Mouse (Mus musculus) stomach, postnatal 0 days (tissue): ENCODE measurements at regions not wholly inside any gene's neighbourhood (a gene's known extent, or its start where the extent isn't known, plus 50 kb on each side); places are given as distances from the start of the nearest gene placed in this dataset.

Experiments
- CTCF ChIP-seq: IDR thresholded peaks from 2 replicates; pipeline ENCODE4 v1.5.1; 2016; ENCODE audit warnings: antibody characterized with exemption, low read depth, mild to moderate bottlenecking, moderate library complexity
- EP300 ChIP-seq: optimal IDR thresholded peaks from 2 replicates; pipeline ENCODE3; 2016; ENCODE audit warnings: antibody characterized with exemption

DNA sequence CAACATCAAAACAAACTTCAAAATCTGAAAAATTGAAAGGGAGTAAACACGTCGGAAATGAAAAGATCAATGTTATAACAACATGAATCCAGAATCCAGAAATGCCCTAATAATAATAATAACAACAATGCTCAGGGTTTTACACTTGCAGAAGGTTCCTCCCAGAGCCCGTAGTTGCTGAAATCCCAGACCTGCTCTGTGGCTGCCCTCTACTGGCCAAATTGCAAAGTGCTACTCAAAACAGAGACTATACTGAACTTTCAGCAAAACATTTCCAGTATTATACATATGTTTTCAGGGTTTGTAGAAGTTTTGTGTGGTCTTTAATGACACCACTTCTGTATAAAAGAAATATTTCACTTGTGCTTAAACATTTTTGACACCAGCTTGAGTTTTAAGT lies 2779.9 kb downstream of the 9330182O14Rik start:
- TF ChIP-seq CTCF: peak; percentile 94
- TF ChIP-seq EP300: no peak
